Comparison of ENCODE assay signal across 8 mouse cellular contexts in genomic region chr15:77838530-77839387, GRCm38 (mm10). TPM values are rescaled to one million over a fixed set of nuclear protein-coding genes. Genes with fewer than 3 reads are reported as not detected.
DNase-seq lines count a peak whose midpoint lies in the region; ATAC-seq and TF ChIP-seq lines count a peak whose summit lies in the region.

No protein-coding gene starts in this region.

- TF ChIP-seq CTCF in C2C12 (IDR thresholded peaks at IDR 0.05; ENCODE audit: control insufficient read depth, insufficient read depth, insufficient read length) = no peak

- H3K4me1 ChIP-seq in forebrain, embryonic 13.5 days = peaks cover 48% of the 10 kb centered on the region
- peaks cover 79% of the 10 kb centered on the region for H3K4me1 ChIP-seq in liver, embryonic 11.5 days (replicated peaks; ENCODE audit: control insufficient read depth, insufficient read depth, low read length)

- no peaks in the 10 kb centered on the region for H3K9me3 ChIP-seq in forebrain, embryonic 13.5 days (replicated peaks)
- no peaks in the 10 kb centered on the region for H3K9me3 ChIP-seq in liver, embryonic 11.5 days (ENCODE audit: control insufficient read depth, low read length)

- H3K79me2 ChIP-seq in C2C12 (ENCODE audit: control insufficient read depth, insufficient read depth) = peaks cover 90% of the 10 kb centered on the region

- H3K27ac ChIP-seq in forebrain, embryonic 13.5 days = peak overlapping the region; percentile 44
- H3K27ac ChIP-seq in liver, embryonic 11.5 days (ENCODE audit: low read depth, low read length) = peak overlapping the region; percentile 81

- WGBS in forebrain, embryonic 13.5 days = 7% methylated on average over 4 of the region's 4 CpGs
- whole genome bisulfite sequencing in liver, embryonic 11.5 days = 34% methylated on average over 4 of the region's 4 CpGs

- ATAC-seq in forebrain, embryonic 13.5 days = no peak
- ATAC-seq in liver, embryonic 11.5 days (replicated peaks; ENCODE audit: low FRiP score) = no peak
- no peak for ATAC-seq in erythroid progenitor cell, adult 5-6 weeks (replicated peaks; ENCODE audit: low FRiP score, poor library complexity, severe bottlenecking)

- peak overlapping the region; percentile 100 for H3K4me3 ChIP-seq in C2C12 (ENCODE audit: insufficient read depth, poor library complexity, severe bottlenecking)
- 0 out of 2 replicates have a peak overlapping the region, but pooled peaks have one; percentile 90 for H3K4me3 ChIP-seq in forebrain, embryonic 13.5 days
- peak overlapping the region; percentile 76 for H3K4me3 ChIP-seq in liver, embryonic 11.5 days (ENCODE audit: low read depth, low read length)

- peak overlapping the region; percentile 92 for H3ac ChIP-seq in C2C12 (ENCODE audit: control insufficient read depth, insufficient read length, low read depth)

- H3K36me3 ChIP-seq in C2C12 (ENCODE audit: control insufficient read depth, insufficient read depth) = peaks cover 63% of the 10 kb centered on the region
- H3K36me3 ChIP-seq in forebrain, embryonic 13.5 days (ENCODE audit: poor library complexity, severe bottlenecking) = no peaks in the 10 kb centered on the region
- H3K36me3 ChIP-seq in liver, embryonic 11.5 days (ENCODE audit: control insufficient read depth, insufficient read depth, low read length) = no peaks in the 10 kb centered on the region; the same call in 1 of the 2 replicates

- H3K79me3 ChIP-seq in C2C12 (ENCODE audit: low read depth) = peaks cover 81% of the 10 kb centered on the region

- no peaks in the 10 kb centered on the region for H3K27me3 ChIP-seq in C2C12 (ENCODE audit: control insufficient read depth, insufficient read depth, insufficient read length)
- no peaks in the 10 kb centered on the region for H3K27me3 ChIP-seq in forebrain, embryonic 13.5 days
- no peaks in the 10 kb centered on the region for H3K27me3 ChIP-seq in liver, embryonic 11.5 days (replicated peaks; ENCODE audit: control insufficient read depth, insufficient read depth, low read length)

- H3K9ac ChIP-seq in forebrain, embryonic 13.5 days = peak overlapping the region; percentile 43; the same call in 1 of the 2 replicates
- peak overlapping the region; percentile 87; the same call in 1 of the 2 replicates for H3K9ac ChIP-seq in liver, embryonic 11.5 days (ENCODE audit: low read depth, low read length)

- H3K4me2 ChIP-seq in forebrain, embryonic 13.5 days = peak overlapping the region; percentile 96
- H3K4me2 ChIP-seq in liver, embryonic 11.5 days = peak overlapping the region; percentile 99

- peak; percentile 27 to 49 for DNase-seq in adrenal gland, adult (ENCODE audit: inconsistent age in 2 of 2, low spot score in 1 of 2)
- no peak for DNase-seq in adrenal gland, adult 18-20 months (ENCODE audit: low spot score in 2 of 2)
- DNase-seq in liver, embryonic 11.5 days (ENCODE audit: low spot score) = no peak
- DNase-seq in thymus, postnatal 25 days = peak; percentile 59
- no peak for DNase-seq in adrenal gland, postnatal 14 days

TF ChIP-seq in C2C12, 6 proteins besides CTCF, POLR2A, EP300 and RAD21:
- TF ChIP-seq MYOG (IDR thresholded peaks at IDR 0.05; ENCODE audit: control insufficient read depth, extremely low read depth, insufficient read length) = no peak
- no peak for TF ChIP-seq USF1 (IDR thresholded peaks at IDR 0.05; ENCODE audit: low read depth)
- no peak for TF ChIP-seq FOSL1 (IDR thresholded peaks at IDR 0.05; ENCODE audit: insufficient read depth, low read length, poor library complexity, severe bottlenecking)
- TF ChIP-seq CEBPB (IDR thresholded peaks at IDR 0.05; ENCODE audit: low read depth) = no peak

RNA-seq across cellular contexts. Expression of gene Myh9, which starts 3.2 kb away (rescaled TPM):
- total RNA-seq in adrenal gland, adult 18-20 months (2021) = 100 to 1,000 TPM; 270 to 287 TPM
- polyA plus RNA-seq in C2C12 (2012; fragmentation: generic; extraction: Trizol) = 580 TPM
- polyA plus RNA-seq in forebrain, embryonic 13.5 days (2015; fragmentation: Nextera tagmentation; extraction: Ambion mirVana) = 13.4 and 14.4 TPM in 2 replicates
- polyA plus RNA-seq in liver, embryonic 11.5 days (2014; fragmentation: Nextera tagmentation; extraction: Ambion mirVana) = 49.8 and 53.0 TPM in 2 replicates
- total RNA-seq in erythroid progenitor cell, adult 5-6 weeks (2015; ENCODE audit: low replicate concordance) = 104 and 105 TPM in 2 replicates
- 198 and 213 TPM in 2 replicates for total RNA-seq in erythroid progenitor cell, adult 5-6 weeks (2017; ENCODE audit: low replicate concordance)
- total RNA-seq in adrenal gland, postnatal 14 days (2021) = 280 and 301 TPM in 2 replicates

Comparison
In these comparisons a context has a peak if more than half of its experiments do, and no peak if none do; other contexts are left out.
1. DNase-seq: peak in adrenal gland, adult (2 of 2) and thymus, postnatal 25 days (single experiment); none in adrenal gland, adult 18-20 months (0 of 2), liver, embryonic 11.5 days (single experiment) and adrenal gland, postnatal 14 days (single experiment).
2. Peak in every context shown above with its lines, with median percentiles within 50 percentile points of each other: H3K4me3 ChIP-seq.